Mouse (Mus musculus): ENCODE measurements around the gene Styk1. TPM values are rescaled to one million over a fixed set of nuclear protein-coding genes. Genes with fewer than 3 reads are reported as not detected.

The Styk1 gene
- polyA plus RNA-seq, 1 experiment from 2014 or later = 5.6 TPM

- Histone ChIP-seq H3K9me3 (replicated peaks; ENCODE audit: control insufficient read depth, low read length, poor library complexity, severe bottlenecking) (no peaks in the 10 kb centered on the region), H3K27me3 (ENCODE audit: control insufficient read depth, insufficient read depth, low read depth, low read length) (no peaks in the 10 kb centered on the region), H3K4me3 (ENCODE audit: low read depth, low read length) (no peak overlapping the region), H3K27ac (ENCODE audit: low read length) (no peak overlapping the region), H3K4me1 (ENCODE audit: control insufficient read depth, insufficient read depth, low read length) (no peaks in the 10 kb centered on the region), H3K4me2 (ENCODE audit: low read length) (no peak overlapping the region), H3K36me3 (ENCODE audit: control insufficient read depth, insufficient read depth, low read length) (no peaks in the 10 kb centered on the region), H3K9ac (ENCODE audit: low read depth, low read length) (no peak overlapping the region)
- WGBS = 86% methylated on average over 2 of the region's 2 CpGs
- ATAC-seq = no peak
Measured at GRCm38 (mm10) chr6:131347026-131347425, 6.4 kb downstream of the Styk1 start.

DNA sequence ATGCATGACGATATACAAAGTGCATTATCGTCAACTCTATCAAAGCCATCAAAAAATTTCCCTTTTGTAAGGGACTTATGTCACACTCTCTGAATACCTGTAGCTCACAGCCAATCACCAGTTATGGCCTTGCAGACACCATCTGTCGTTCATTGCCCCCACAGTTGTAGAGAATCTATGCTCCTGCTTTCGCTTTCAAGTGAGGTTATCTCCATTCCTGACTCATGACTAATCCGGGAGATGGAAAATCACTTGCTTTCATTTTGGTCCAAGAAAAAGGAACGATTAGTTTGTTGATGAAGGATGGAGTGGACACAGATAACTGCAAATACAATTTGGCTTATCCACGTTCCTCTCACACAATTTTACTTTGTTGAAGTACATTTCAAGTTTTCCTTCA lies 9.1 kb downstream of the Styk1 start:
- Histone ChIP-seq H3K9ac (ENCODE audit: low read depth, low read length) (no peak overlapping the region), H3K9me3 (replicated peaks; ENCODE audit: control insufficient read depth, low read length, poor library complexity, severe bottlenecking) (no peaks in the 10 kb centered on the region), H3K4me1 (ENCODE audit: control insufficient read depth, insufficient read depth, low read length) (no peaks in the 10 kb centered on the region), H3K36me3 (ENCODE audit: control insufficient read depth, insufficient read depth, low read length) (no peaks in the 10 kb centered on the region), H3K4me3 (ENCODE audit: low read depth, low read length) (no peak overlapping the region), H3K27me3 (ENCODE audit: control insufficient read depth, insufficient read depth, low read depth, low read length) (no peaks in the 10 kb centered on the region), H3K27ac (ENCODE audit: low read length) (no peak overlapping the region), H3K4me2 (ENCODE audit: low read length) (no peak overlapping the region)
- no peak for ATAC-seq
- WGBS = 86% methylated on average over 7 of the region's 7 CpGs

DNA sequence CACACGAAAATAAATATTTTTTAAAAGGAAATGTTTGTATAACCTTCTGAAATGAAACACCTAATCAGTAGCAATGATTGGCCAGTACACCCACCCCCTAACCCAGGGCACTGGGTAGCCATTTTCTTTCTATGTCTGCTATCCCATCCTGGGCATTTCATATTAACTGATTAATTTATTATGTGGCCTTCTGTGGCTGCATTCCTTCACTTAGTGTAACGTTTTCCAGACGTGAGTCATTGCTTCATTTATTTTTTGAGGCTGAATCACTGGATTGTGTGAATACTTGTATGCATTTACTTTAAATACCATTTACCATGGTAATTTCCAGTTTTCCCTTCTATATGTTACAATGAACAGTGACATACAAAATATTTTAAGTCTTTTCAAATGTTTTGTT lies 13.3 kb downstream of the Styk1 start:
- no peak overlapping the region for H3K9ac ChIP-seq (ENCODE audit: low read depth, low read length)
- H3K4me1 ChIP-seq (ENCODE audit: control insufficient read depth, insufficient read depth, low read length) = no peaks in the 10 kb centered on the region
- no peaks in the 10 kb centered on the region for H3K9me3 ChIP-seq (replicated peaks; ENCODE audit: control insufficient read depth, low read length, poor library complexity, severe bottlenecking)
- no peak overlapping the region for H3K27ac ChIP-seq (ENCODE audit: low read length)
- no peaks in the 10 kb centered on the region for H3K36me3 ChIP-seq (ENCODE audit: control insufficient read depth, insufficient read depth, low read length)
- ATAC-seq = no peak
- 82% methylated on average over 3 of the region's 3 CpGs for WGBS
- H3K4me3 ChIP-seq (ENCODE audit: low read depth, low read length) = no peak overlapping the region
- H3K4me2 ChIP-seq (ENCODE audit: low read length) = no peak overlapping the region
- no peaks in the 10 kb centered on the region for H3K27me3 ChIP-seq (ENCODE audit: control insufficient read depth, insufficient read depth, low read depth, low read length)

GRCm38 (mm10) chr6:131339309-131339708 lies 14.1 kb downstream of the Styk1 start:
- WGBS = 81% methylated on average over 3 of the region's 3 CpGs
- H3K4me1 ChIP-seq (ENCODE audit: control insufficient read depth, insufficient read depth, low read length) = no peaks in the 10 kb centered on the region
- H3K27ac ChIP-seq (ENCODE audit: low read length) = no peak overlapping the region
- no peak overlapping the region for H3K4me3 ChIP-seq (ENCODE audit: low read depth, low read length)
- H3K4me2 ChIP-seq (ENCODE audit: low read length) = no peak overlapping the region
- H3K9me3 ChIP-seq (replicated peaks; ENCODE audit: control insufficient read depth, low read length, poor library complexity, severe bottlenecking) = no peaks in the 10 kb centered on the region
- H3K9ac ChIP-seq (ENCODE audit: low read depth, low read length) = no peak overlapping the region
- H3K36me3 ChIP-seq (ENCODE audit: control insufficient read depth, insufficient read depth, low read length) = no peaks in the 10 kb centered on the region
- H3K27me3 ChIP-seq (ENCODE audit: control insufficient read depth, insufficient read depth, low read depth, low read length) = no peaks in the 10 kb centered on the region
- no peak for ATAC-seq

DNA sequence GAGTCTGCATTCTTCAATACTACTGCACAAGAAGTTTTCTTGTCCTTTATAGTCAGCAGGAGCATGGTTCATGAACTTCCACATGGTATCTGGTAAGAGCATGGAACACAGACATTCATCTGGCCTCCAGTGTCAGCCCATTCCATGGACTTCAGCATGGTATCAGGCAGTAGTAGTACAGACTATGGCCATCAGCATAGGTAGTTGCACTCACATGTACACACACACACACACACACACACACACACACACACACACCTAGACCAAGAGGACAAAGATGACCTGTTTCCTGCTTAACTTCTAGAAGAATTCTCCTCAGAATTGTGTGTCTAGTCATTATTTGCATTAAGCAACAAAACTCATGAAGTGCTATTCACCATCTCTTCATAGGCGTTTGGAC lies 14.6 kb downstream of the Styk1 start:
- Histone ChIP-seq H3K27me3 (ENCODE audit: control insufficient read depth, insufficient read depth, low read depth, low read length) (no peaks in the 10 kb centered on the region), H3K4me2 (ENCODE audit: low read length) (no peak overlapping the region), H3K9me3 (replicated peaks; ENCODE audit: control insufficient read depth, low read length, poor library complexity, severe bottlenecking) (no peaks in the 10 kb centered on the region), H3K9ac (ENCODE audit: low read depth, low read length) (no peak overlapping the region), H3K4me3 (ENCODE audit: low read depth, low read length) (no peak overlapping the region), H3K4me1 (ENCODE audit: control insufficient read depth, insufficient read depth, low read length) (no peaks in the 10 kb centered on the region), H3K36me3 (ENCODE audit: control insufficient read depth, insufficient read depth, low read length) (no peaks in the 10 kb centered on the region), H3K27ac (ENCODE audit: low read length) (no peak overlapping the region)
- ATAC-seq = no peak
- WGBS = 83% methylated on average over 1 of the region's 1 CpGs

DNA sequence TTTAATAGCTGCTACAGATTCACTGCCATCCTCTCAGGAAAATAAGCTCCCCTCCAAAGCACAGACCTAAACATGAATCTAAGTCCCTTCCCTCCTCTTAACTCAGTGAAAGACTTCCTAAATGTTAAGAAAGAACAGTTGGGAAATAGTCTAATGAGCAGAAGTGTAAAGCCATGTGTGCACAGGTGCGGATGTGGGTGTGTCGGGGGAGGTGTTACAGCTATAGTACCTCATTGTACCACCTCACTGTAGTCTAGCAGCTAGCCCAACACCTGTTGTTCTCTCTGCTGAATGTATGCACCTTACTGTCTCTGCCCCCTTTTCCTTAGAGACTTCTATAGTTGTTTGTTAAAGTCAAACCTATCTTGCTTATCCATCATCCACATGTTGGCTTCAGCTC lies 26.3 kb downstream of the Styk1 start:
- Histone ChIP-seq H3K9ac (ENCODE audit: low read depth, low read length) (no peak overlapping the region), H3K27ac (ENCODE audit: low read length) (no peak overlapping the region), H3K9me3 (replicated peaks; ENCODE audit: control insufficient read depth, low read length, poor library complexity, severe bottlenecking) (no peaks in the 10 kb centered on the region), H3K4me1 (ENCODE audit: control insufficient read depth, insufficient read depth, low read length) (no peaks in the 10 kb centered on the region), H3K4me3 (ENCODE audit: low read depth, low read length) (no peak overlapping the region), H3K27me3 (ENCODE audit: control insufficient read depth, insufficient read depth, low read depth, low read length) (no peaks in the 10 kb centered on the region), H3K4me2 (ENCODE audit: low read length) (no peak overlapping the region), H3K36me3 (ENCODE audit: control insufficient read depth, insufficient read depth, low read length) (no peaks in the 10 kb centered on the region)
- 92% methylated on average over 2 of the region's 2 CpGs for WGBS
- ATAC-seq = no peak

- WGBS = 74% methylated on average over 3 of the region's 3 CpGs
- no peaks in the 10 kb centered on the region for H3K9me3 ChIP-seq (replicated peaks; ENCODE audit: control insufficient read depth, low read length, poor library complexity, severe bottlenecking)
- H3K9ac ChIP-seq (ENCODE audit: low read depth, low read length) = no peak overlapping the region
- no peaks in the 10 kb centered on the region for H3K4me1 ChIP-seq (ENCODE audit: control insufficient read depth, insufficient read depth, low read length)
- H3K4me2 ChIP-seq (ENCODE audit: low read length) = no peak overlapping the region
- H3K36me3 ChIP-seq (ENCODE audit: control insufficient read depth, insufficient read depth, low read length) = no peaks in the 10 kb centered on the region
- ATAC-seq = no peak
- H3K27ac ChIP-seq (ENCODE audit: low read length) = no peak overlapping the region
- H3K27me3 ChIP-seq (ENCODE audit: control insufficient read depth, insufficient read depth, low read depth, low read length) = no peaks in the 10 kb centered on the region
- H3K4me3 ChIP-seq (ENCODE audit: low read depth, low read length) = no peak overlapping the region
Measured at GRCm38 (mm10) chr6:131321854-131322639, 31.4 kb downstream of the Styk1 start.

DNA sequence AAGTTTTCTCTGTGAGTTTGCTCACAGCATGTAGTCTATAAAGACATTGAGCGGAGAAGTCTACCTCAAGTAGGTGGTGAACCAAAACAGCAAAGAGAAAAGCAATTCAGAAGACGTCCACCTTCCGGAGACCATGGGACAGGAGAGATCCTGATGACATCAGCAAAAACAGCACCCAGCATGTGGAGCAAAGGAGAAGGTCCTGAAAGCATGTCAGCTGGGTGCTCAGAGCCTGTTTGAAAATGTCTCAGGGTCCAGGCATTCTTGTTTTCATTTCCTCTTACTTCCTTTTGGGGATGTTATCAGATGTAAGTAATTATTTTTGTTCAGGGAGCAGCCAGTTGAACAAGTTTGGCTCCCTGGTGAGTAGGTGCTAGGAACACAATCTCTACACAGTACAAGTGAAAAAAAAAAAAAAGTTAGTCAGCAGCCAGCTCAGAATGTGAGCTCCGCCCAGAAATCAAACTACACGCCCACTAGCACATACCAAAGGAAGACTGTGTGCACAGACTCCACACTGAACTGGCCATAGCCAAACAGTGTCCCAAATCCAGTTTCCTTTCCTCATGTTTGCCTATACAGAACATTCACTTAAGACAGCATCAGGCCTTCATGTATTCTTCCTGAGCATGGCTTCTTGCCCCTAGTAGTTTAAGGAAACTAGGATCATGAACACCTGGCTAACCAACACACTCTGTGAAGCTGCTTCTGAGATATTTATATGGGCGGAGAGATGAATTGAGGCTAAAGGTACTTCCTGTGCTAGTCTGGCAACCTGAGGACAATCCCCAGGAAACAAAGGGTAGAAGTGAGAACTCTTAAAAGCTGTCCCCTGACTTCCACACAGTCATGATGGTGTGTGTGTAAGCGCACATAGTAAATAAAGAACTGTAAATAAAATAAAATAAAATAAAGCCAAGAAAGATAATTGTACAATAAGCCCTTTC lies 37.0 kb downstream of the Styk1 start:
- no peak for ATAC-seq
- no peaks in the 10 kb centered on the region for H3K4me1 ChIP-seq (ENCODE audit: control insufficient read depth, insufficient read depth, low read length)
- 84% methylated on average over 7 of the region's 7 CpGs for WGBS
- no peak overlapping the region for H3K27ac ChIP-seq (ENCODE audit: low read length)
- H3K4me2 ChIP-seq (ENCODE audit: low read length) = no peak overlapping the region
- H3K27me3 ChIP-seq (ENCODE audit: control insufficient read depth, insufficient read depth, low read depth, low read length) = no peaks in the 10 kb centered on the region
- no peak overlapping the region for H3K4me3 ChIP-seq (ENCODE audit: low read depth, low read length)
- H3K9ac ChIP-seq (ENCODE audit: low read depth, low read length) = no peak overlapping the region
- no peaks in the 10 kb centered on the region for H3K36me3 ChIP-seq (ENCODE audit: control insufficient read depth, insufficient read depth, low read length)
- no peaks in the 10 kb centered on the region for H3K9me3 ChIP-seq (replicated peaks; ENCODE audit: control insufficient read depth, low read length, poor library complexity, severe bottlenecking)

- Histone ChIP-seq H3K4me2 (ENCODE audit: low read length) (no peak overlapping the region), H3K4me1 (ENCODE audit: control insufficient read depth, insufficient read depth, low read length) (no peaks in the 10 kb centered on the region), H3K36me3 (ENCODE audit: control insufficient read depth, insufficient read depth, low read length) (no peaks in the 10 kb centered on the region), H3K4me3 (ENCODE audit: low read depth, low read length) (no peak overlapping the region), H3K27me3 (ENCODE audit: control insufficient read depth, insufficient read depth, low read depth, low read length) (no peaks in the 10 kb centered on the region), H3K9me3 (replicated peaks; ENCODE audit: control insufficient read depth, low read length, poor library complexity, severe bottlenecking) (no peaks in the 10 kb centered on the region), H3K9ac (ENCODE audit: low read depth, low read length) (no peak overlapping the region), H3K27ac (ENCODE audit: low read length) (no peak overlapping the region)
- ATAC-seq = no peak
- WGBS = 78% methylated on average over 3 of the region's 3 CpGs
Measured at GRCm38 (mm10) chr6:131308031-131308430, 45.4 kb downstream of the Styk1 start.

Measured in midbrain, embryonic 16.5 days (tissue).